Mouse (Mus musculus) left cerebral cortex, postnatal 36 days (tissue): ENCODE measurements around the gene Arap1. TPM values are rescaled to one million over a fixed set of nuclear protein-coding genes. Genes with fewer than 3 reads are reported as not detected.

Experiments
- DNase-seq, 2 experiments: peaks; one replicate each; pipeline ENCODE4 v3.0.0; 2021 to 2022; ENCODE audit warnings: low spot score in 2 of 2, mixed read lengths in 1 of 2
- intact Hi-C: fragments of 180-260 bp; cut with DNase I; formaldehyde crosslinking; loops from one replicate; pipeline ENCODE4 v1.15.1; 2025
- total RNA-seq, 2 experiments: library from RNA; stranded (reverse); gene quantifications; 2 replicates each; pipeline ENCODE4 v1.2.3; 2021

Arap1 gene
- total RNA-seq, 2 experiments from 2014 or later: 16.5 to 17.6 TPM

DNA sequence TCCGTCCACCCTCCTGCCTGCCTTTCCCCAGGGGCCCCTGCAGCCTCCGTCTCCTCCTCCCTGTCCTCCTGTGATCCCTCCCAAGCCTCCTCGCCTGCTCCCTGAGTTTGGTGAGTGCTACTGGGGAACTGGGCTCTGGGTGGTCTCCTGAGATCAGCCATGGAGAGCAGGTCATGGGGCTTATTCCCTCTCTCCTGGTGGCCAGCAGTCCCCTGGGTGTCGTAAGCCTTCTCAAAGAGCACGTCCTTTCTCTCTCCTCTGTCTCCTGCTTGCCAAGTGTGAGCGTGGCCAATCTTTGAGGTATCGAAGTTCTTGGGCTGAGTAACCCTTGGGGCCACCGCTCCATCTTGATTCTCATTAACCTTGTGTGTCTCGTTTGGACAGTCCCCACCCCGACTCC, 37.1 kb downstream of the Arap1 start:
- DNase-seq: no peak
- intact Hi-C loops: no loop called here

GRCm38 (mm10) chr7:101385331-101385733, 37.5 kb downstream of the Arap1 start:
- intact Hi-C loops: no loop called here
- no peak for DNase-seq

DNA sequence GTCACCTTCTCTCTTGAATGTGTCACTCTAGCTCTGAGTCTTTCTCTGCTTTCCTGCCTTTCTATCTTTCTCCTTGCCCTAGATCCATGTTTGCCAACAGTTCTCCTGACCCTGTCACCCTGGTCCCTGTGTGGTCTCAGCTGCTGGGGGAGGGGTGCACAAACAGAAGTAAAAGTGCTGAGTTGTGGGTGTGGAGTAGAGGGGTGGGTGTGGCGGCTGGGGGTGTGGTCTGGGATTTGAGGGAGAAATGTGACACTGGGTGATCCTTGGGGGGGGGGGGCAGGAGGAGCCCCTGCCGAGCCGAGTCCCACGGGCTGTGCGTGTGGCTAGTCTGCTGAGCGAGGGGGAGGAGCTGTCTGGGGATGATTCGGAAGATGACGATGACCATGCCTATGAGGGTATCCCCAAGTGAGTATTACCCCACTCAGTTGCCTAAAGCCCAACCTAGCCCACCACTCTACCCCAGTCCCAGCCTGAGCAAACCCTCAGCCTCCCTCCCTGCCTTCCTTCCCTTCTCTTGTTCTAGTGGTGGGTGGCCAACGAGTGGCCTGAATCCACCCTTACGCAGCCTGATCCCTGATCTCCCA, 38.1 kb downstream of the Arap1 start:
- DNase-seq: no peak
- intact Hi-C loops: no loop called here

GRCm38 (mm10) chr7:101389256-101389655, 41.4 kb downstream of the Arap1 start:
- no peak for DNase-seq
- intact Hi-C loops: no loop called here

DNA sequence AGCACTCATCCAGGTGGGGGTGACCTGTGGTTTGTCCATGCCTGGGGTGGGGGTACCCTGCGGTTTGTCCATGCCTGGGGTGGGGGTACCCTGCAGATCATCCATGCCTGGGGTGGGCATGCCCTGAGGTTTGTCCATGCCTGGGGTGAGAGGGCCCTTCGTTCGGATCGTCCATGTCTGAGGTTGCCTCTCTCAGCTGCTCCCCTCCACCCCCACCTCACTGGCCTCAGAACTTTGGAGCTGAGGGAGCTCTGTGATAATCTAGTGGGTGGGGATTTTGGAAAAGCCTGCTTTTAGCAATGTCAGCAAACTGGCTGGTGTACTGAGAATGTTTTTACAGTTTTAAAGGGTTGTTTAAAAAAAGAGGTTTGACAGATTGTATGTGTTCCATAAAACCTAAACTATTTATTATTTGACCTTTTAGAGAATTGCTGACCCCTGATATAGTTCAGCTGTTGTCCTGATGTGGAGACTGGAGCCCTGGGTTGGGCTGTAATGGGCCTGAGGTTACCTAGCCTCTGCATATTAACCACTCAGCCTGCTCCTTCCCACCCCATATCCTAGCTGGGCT, 44.1 kb downstream of the Arap1 start:
- no peak for DNase-seq
- intact Hi-C loops: no loop called here

- no peak for DNase-seq
- intact Hi-C loops: no loop called here
These were observed 45.1 kb downstream of the Arap1 start for GRCm38 (mm10) chr7:101393015-101393414.

DNA sequence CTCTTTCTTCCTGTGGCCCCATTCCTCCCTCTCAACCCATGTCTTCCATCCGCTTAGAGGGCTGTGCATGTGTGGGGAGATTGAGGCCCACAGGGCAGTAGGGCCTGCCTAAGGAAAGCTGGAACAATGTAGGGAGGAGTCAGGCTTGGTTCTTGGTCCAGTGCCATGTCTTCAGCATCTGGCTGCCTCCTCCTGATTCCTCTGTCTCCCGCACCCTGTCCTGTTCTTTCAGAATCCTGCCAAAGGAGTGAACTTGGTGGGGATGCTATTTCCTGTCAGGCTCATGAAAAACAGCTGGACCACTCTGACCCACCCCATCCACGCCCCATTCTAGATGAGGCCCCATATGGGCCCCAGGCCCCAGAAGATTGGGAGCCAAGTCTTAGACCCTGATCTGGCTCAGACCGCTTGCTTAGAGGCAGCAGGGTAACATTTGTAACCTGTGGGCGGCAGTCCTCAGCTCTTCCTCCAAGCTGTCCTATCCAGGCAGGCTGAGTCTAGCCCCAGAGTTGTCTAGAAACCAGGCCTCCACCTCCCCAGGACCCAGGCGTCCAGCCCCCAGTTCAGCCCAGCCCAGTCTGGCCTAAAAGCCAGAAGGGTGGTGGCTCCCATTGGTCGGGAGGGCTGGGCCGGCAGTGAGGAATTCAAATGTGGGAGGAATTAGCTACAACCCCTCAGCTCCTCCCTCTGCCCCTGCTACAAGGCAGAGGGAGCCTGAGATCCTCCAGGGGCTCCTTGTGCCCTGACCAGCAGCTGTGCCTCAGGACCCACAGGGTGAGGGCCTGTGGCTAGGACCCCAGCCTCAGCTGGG, 46.0 kb downstream of the Arap1 start:
- intact Hi-C loops: no loop called here
- no peak for DNase-seq

- intact Hi-C loops: no loop called here
- no peak for DNase-seq
These were observed 46.7 kb downstream of the Arap1 start for GRCm38 (mm10) chr7:101394569-101394968.

DNA sequence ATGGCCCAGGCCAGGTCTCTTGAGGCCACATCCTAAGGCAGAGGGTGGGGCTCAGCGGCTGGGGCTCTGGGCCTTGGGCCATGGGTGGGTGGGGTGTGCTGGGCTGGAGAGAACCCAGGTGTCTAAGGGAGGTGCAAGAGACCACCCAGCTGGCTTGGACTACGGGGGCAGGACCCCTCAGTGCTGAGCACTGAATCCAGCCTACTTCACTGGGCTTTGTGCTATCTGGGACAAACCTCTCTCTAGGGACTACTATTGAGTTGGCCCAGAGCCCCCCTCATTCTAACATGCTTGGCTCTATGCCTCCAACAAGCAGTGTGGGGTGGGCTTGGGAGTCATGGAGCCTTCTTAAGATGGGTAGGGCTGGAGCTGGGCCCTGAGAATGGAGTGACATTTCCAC, 47.6 kb downstream of the Arap1 start:
- no peak for DNase-seq
- intact Hi-C loops: no loop called here

GRCm38 (mm10) chr7:101397175-101397574, 49.3 kb downstream of the Arap1 start:
- intact Hi-C loops: no loop called here
- no peak for DNase-seq

GRCm38 (mm10) chr7:101401510-101401909, 53.6 kb downstream of the Arap1 start:
- intact Hi-C loops: no loop called here
- no peak for DNase-seq

- DNase-seq: no peak
- intact Hi-C loops: no loop called here
These were observed 56.0 kb downstream of the Arap1 start for GRCm38 (mm10) chr7:101403831-101404230.

DNA sequence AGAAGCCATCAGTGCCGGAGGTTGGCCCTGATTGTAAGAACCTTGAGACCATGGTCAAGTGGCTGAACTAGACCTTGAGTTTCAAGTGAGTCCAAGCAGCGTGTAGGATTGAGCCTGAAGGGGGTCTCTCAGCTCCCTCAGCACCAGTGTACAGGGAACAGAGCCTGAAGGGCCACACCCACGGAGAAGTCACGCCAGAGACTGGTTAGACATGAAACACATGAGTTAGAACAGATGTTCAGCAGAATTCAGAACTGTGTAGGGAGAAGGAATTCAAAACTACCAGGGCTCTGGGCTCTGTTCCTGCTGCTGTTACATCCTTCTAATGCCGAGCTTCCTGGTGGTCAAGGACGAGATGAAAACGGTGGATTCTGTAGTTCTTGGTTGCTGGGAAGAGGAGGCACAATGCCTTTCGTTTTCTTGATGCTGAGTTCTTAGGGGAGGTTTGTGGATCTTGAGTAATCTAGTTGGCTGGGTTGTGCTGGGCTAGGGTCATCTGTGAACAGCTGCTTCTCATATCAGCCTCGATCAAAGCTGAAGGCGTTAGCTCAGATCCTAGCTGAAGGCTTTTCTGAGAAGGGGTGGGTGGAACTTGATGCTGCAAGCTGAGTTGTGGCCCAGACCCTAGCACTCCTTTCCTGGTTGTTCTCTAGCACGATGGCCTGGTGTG, 62.5 kb downstream of the Arap1 start, which contains the start of gene Gm45837:
Gm45837 (plus strand) TSS at position 620 of the 670 bp plus-strand sequence.
- no peak for DNase-seq
- intact Hi-C loops: no loop called here

GRCm38 (mm10) chr7:101412796-101413195, 64.9 kb downstream of the Arap1 start:
- intact Hi-C loops: loop anchor here (2.0 kb wide), 2 partner anchors 126 to 208 kb away; no protein-coding TSS in a partner anchor
- peak; percentile 76 to 83 for DNase-seq

DNA sequence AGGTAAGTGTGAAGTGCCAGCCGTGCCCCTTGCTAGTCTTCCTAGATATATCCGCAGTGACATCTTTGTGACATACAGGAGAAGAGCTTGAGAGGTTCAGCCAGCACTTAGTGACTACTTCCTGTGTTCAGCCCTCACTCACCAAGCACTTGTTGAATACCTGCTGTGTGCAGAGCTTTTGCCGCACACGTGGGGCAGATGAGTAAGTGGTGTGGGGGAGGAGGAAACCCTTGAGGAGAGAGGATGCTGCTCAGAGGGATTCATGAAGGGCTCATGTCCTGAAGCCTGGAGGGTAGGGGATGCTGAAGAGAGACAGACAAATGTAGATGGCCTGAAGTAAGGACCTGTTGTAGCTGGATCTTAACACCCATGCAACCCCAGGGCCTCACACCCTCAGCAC, 66.3 kb downstream of the Arap1 start:
- no peak for DNase-seq
- intact Hi-C loops: no loop called here

DNA sequence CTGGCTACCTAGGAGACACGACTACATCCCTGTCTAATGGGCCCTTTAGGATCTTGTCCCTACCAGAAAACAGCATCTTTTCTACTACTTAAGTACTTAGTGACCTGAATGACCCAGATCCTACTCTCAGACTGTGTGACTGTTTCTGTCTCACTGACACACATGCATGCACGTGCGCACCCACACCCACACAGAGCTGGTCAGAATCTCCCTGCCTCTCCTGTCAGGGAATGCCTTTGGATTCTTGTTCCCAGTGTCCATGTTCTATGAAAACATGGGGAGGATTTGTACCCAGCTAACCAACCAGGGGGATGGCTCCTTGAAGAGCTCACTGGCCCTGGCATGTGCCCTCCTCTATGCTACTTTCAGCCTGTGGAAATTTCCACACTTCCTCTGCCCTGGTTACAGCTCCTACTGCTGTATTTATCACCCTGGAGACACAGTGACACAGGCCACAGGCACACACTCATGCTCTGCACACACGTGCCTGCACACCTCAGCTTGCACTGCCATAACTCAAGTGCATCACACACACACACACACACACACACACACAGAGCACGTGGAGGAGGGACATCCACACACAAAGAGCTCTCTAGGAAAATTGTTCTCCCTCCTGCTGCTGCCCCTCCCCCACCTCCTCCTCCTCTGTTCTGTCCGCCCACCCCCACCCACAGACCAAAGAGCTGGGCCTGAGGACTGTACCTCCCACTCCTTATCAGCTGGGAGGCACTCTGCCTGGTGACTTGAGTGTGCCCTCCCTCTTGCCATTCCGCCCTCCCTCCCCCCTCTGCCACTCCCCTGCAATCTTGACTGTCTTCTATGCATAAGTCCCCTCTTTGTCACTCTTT, 67.0 kb downstream of the Arap1 start:
- DNase-seq: peak in 1 of 2 experiments; percentile 46
- intact Hi-C loops: no loop called here

GRCm38 (mm10) chr7:101415512-101416100, 67.7 kb downstream of the Arap1 start:
- DNase-seq: peak in 1 of 2 experiments; percentile 44
- intact Hi-C loops: no loop called here

- intact Hi-C loops: no loop called here
- DNase-seq: no peak
These were observed 68.5 kb downstream of the Arap1 start for GRCm38 (mm10) chr7:101416391-101416790.
